Mouse (Mus musculus) liver, embryonic 12.5 days (tissue): ENCODE measurements around the gene Cldn3. TPM values are rescaled to one million over a fixed set of nuclear protein-coding genes. Genes with fewer than 3 reads are reported as not detected.
"Not testable (repeated sequence)": the region's sequence is repeated elsewhere in the genome, so short reads cannot be mapped to it uniquely, and the experiment has no call there.

Source experiments
- ATAC-seq: fragments of 200-750 bp; cut with Nextera tagmentation; 2 replicates; pipeline ENCODE4 v1.8.0; 2017; ENCODE audit warnings: moderate number of reproducible peaks, mild to moderate bottlenecking, moderate library complexity
- H3K27ac ChIP-seq: fragments of 300-500 bp; sonication (generic); 2 replicates; pipeline ENCODE4 v1.5.1; 2016; ENCODE audit warnings: mild to moderate bottlenecking
- H3K27me3 ChIP-seq: fragments of 300-500 bp; sonication (generic); replicated peaks from 2 replicates; pipeline ENCODE4 v1.6.1; 2016; ENCODE audit warnings: mild to moderate bottlenecking, moderate library complexity
- H3K36me3 ChIP-seq: fragments of 300-500 bp; sonication (generic); 2 replicates; pipeline ENCODE4 v1.6.1; 2016; ENCODE audit warnings: mild to moderate bottlenecking, moderate library complexity
- H3K4me1 ChIP-seq: fragments of 300-500 bp; sonication (generic); 2 replicates; pipeline ENCODE4 v1.6.1; 2016
- H3K4me2 ChIP-seq: fragments of 300-500 bp; sonication (generic); 2 replicates; pipeline ENCODE4 v1.6.1; 2016; ENCODE audit warnings: mild to moderate bottlenecking, moderate library complexity
- H3K4me3 ChIP-seq: fragments of 300-500 bp; sonication (generic); 2 replicates; pipeline ENCODE4 v1.5.1; 2016; ENCODE audit warnings: mild to moderate bottlenecking, moderate library complexity
- H3K9ac ChIP-seq: fragments of 300-500 bp; sonication (generic); 2 replicates; pipeline ENCODE4 v1.6.1; 2016; ENCODE audit warnings: mild to moderate bottlenecking, moderate library complexity
- H3K9me3 ChIP-seq: fragments of 300-500 bp; sonication (generic); replicated peaks from 2 replicates; pipeline ENCODE4 v1.6.1; 2016; ENCODE audit warnings: mild to moderate bottlenecking, moderate library complexity
- WGBS: fragments of 180-500 bp; shearing (Covaris S2); methylation state at CpG from one replicate; pipeline ENCODE4 v1.1.7; 2016; ENCODE audit not compliant: insufficient replicate concordance; 5-methylcytosine and 5-hydroxymethylcytosine counted together
- polyA plus RNA-seq: library from polyadenylated mRNA; unstranded; fragments of >200 nt; fragmentation: Nextera tagmentation; extraction: Ambion mirVana; gene quantifications from 2 replicates; pipeline ENCODE4 v1.2.1, GENCODE M21; 2016

The Cldn3 gene
- polyA plus RNA-seq, 1 experiment from 2014 or later = 0.57 TPM

DNA sequence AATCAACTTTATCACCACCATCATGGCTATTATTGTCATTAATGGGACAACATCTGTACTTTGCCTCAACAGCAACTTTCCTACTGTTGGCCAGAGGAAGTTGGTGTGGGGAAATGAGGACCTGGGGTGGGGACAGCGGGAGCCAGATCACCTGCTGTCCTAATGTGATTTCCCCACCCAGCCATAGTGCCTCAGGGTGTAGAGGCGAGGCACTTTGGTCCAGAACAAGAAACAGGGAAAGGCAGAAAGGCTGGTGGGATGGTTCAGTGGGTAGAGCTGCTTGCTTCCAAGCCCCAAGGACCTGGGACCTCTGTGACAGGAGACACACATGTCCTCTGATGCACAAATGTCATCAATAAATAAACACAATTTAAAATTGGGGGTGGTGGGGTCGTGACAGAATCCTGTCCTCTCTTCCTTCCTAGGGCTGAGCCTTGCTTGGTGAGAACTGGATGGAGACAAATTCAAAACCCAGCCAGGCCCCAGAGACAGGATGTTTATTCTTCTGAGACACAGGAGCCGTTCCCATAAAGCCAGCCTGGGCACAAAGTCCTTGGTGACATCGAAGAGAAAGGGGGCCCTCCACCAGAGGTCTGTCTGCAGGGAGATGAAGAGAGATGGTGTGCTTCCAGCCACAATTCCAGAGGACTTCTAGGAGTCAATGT lies 38.5 kb upstream of the Cldn3 start:
- H3K4me3 ChIP-seq = no peak overlapping the region

DNA sequence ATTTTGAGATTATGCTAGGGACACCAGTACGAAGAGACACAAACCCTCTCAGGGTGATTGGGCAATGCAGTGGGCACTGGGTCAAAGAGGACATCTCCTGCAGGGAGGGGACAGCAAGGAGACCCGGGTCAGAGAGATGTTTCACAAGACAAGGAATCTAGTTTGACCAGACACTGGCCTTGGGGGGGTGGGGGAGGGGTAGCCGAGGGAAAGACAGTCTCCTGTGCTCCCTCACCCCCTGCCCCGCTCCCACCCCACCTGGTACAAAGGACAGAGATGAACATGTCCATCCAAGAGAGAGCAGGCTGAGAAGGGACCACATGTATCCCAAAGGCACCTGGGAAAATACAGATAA lies 38.0 kb upstream of the Cldn3 start:
- Histone ChIP-seq H3K27me3 (peaks cover 65% of the 10 kb centered on the region), H3K27ac (no peak overlapping the region), H3K4me3 (no peak overlapping the region), H3K4me1 (peaks cover 22% of the 10 kb centered on the region), H3K9me3 (no peaks in the 10 kb centered on the region), H3K4me2 (no peak overlapping the region), H3K36me3 (no peaks in the 10 kb centered on the region), H3K9ac (no peak overlapping the region)
- ATAC-seq = no peak
- 44% methylated on average over 4 of the region's 4 CpGs for WGBS

More for the DNA sequence above, 38.5 kb upstream of the Cldn3 start:
- no peak overlapping the region for H3K9ac ChIP-seq
- WGBS = 44% methylated on average over 5 of the region's 5 CpGs
- H3K4me2 ChIP-seq = no peak overlapping the region
- H3K27me3 ChIP-seq = peaks cover 65% of the 10 kb centered on the region
- no peaks in the 10 kb centered on the region for H3K36me3 ChIP-seq
- H3K27ac ChIP-seq = no peak overlapping the region
- peaks cover 22% of the 10 kb centered on the region for H3K4me1 ChIP-seq
- H3K9me3 ChIP-seq = no peaks in the 10 kb centered on the region
- no peak for ATAC-seq

DNA sequence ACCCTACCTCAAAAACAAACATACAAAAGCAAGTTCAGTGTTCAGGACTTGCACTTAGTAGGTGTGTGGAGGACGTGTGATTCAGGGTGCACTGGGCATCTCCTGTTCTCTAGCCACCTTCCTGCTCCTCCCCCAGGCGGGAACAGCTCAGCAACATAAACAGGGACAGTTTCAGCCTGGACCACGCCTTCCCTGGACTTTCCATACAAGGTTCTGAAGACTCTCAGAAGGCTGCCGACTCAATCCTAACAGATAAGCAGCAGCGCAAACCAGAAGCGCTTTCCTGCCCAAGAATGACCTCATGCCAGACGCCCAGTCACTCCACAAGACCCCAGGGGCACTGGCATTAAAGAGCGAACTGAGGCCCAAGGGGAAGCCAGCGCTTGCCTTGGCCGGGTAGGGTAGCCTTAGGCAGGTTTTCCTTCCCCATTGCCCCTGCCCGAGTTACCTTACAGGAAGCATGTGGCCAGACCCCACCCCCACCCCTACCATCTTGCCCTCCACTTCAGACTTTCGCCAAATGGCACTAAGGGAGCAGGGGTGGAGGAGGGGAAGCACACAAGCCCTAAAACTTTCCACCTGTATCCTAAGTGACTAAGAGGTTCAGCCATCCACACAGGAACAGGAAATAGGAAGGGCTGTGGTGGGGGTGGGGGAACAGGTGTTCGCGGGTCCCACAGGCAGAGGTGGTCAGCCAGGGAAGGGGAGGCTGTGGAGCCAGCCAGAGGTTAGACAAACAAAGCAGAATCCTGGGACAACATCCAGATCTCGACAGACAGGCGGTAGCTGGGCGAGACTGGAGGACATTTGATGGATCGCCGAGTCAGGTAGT lies 34.7 kb upstream of the Cldn3 start:
- H3K36me3 ChIP-seq = no peaks in the 10 kb centered on the region
- peaks cover 39% of the 10 kb centered on the region for H3K27me3 ChIP-seq
- H3K4me1 ChIP-seq = peaks cover 18% of the 10 kb centered on the region
- H3K9ac ChIP-seq = peak overlapping the region; percentile 44; the same call in 1 of the 2 replicates
- WGBS = 14% methylated on average over 19 of the region's 19 CpGs
- H3K4me3 ChIP-seq = no peak overlapping the region
- ATAC-seq = 0 out of 2 replicates have a peak, but pooled peaks have one; percentile 22
- H3K9me3 ChIP-seq = no peaks in the 10 kb centered on the region
- peak overlapping the region; percentile 45 for H3K4me2 ChIP-seq
- H3K27ac ChIP-seq = no peak overlapping the region

DNA sequence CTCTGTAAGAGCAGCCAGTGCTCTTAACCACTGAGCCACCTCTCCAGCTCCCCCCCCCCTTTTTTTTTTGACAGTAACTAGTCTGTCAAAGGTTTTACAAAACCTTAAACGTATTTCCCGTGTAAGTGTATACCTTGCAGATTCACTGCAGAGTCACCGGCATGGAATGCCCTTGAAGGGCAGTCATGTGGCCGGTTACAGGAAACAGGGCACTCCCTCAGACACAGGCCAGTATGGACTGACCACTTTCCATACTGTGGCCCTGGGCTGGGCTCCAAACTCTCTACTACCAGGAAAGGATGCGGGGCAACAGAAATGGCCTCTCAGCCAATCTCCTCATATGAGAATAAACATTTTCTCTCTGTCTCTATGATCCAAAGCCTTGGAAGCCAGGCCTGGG lies 30.5 kb upstream of the Cldn3 start:
- Histone ChIP-seq H3K4me2 (no peak overlapping the region), H3K4me3 (no peak overlapping the region), H3K4me1 (peaks cover 27% of the 10 kb centered on the region), H3K9me3 (no peaks in the 10 kb centered on the region), H3K27me3 (peaks cover 17% of the 10 kb centered on the region; the same call in 1 of the 2 replicates), H3K36me3 (no peaks in the 10 kb centered on the region), H3K9ac (no peak overlapping the region), H3K27ac (no peak overlapping the region)
- no peak for ATAC-seq
- WGBS = 62% methylated on average over 5 of the region's 5 CpGs

DNA sequence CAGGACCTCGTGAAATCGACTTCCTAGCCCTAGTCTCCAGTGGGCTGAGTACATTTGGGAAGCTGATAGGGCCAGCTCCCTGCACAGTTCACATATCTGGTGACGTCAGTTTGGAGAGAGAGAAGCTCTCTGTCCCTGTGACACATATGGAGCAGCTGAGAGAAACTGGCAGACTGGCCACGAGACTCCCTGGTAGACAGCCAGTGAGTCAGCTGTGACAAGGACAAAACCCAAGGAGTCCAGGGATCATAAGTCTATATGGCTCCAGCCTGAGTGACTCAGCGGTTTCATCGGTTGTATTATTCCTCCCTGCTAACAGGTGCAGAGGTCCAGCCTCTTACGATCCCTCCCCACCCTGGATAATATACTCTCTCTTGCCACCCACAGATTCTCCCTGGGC lies 26.9 kb upstream of the Cldn3 start:
- Histone ChIP-seq H3K9me3 (no peaks in the 10 kb centered on the region), H3K27me3 (no peaks in the 10 kb centered on the region), H3K27ac (no peak overlapping the region), H3K4me2 (no peak overlapping the region), H3K4me1 (peaks cover 17% of the 10 kb centered on the region), H3K36me3 (no peaks in the 10 kb centered on the region), H3K4me3 (no peak overlapping the region), H3K9ac (no peak overlapping the region)
- WGBS = 64% methylated on average over 7 of the region's 7 CpGs
- ATAC-seq = peak; percentile 40

DNA sequence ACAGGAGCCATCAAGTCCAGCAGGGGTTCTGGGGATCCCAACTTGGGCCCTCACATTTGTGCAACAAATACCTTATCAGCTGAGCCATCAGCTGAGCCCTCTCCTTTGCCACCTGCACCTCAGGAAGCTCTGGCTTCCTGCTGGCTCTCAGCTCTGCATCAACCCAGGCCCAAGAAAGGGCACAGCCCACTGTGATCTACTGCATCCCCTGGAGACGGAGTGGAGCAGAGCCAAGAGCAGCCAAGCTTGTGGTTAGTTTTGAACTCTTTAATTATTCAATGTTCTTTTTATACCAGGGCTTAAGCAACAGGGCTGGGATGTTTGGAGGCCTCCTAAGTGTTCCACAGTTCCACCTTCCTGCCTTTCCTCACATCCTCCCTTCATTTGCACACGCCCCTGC lies 25.6 kb upstream of the Cldn3 start:
- WGBS = 72% methylated on average over 2 of the region's 2 CpGs
- no peak overlapping the region for H3K9ac ChIP-seq
- no peak overlapping the region for H3K4me3 ChIP-seq
- no peak overlapping the region for H3K4me2 ChIP-seq
- H3K4me1 ChIP-seq = peaks cover 17% of the 10 kb centered on the region
- H3K9me3 ChIP-seq = no peaks in the 10 kb centered on the region
- no peak overlapping the region for H3K27ac ChIP-seq
- no peaks in the 10 kb centered on the region for H3K27me3 ChIP-seq
- ATAC-seq = no peak
- H3K36me3 ChIP-seq = no peaks in the 10 kb centered on the region

DNA sequence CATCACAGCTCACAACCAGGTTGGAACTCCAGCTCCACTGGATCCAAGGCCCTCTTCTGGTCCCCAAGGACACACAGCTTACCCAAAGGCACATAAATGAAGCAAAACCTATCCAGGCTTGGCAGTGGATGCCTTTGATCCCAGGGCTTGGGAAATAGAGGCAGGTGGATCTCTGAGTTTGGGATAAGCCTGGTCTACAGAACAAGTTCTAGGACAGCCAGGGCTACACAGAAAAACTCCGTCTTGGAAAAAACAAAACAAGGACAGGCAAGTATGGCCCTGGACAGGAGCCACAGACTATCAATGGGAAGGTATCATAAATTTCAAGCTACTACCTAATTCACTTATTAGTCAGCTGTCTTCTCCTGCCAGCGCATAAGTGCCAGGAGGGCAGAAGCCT lies 24.5 kb upstream of the Cldn3 start:
- 72% methylated on average over 2 of the region's 2 CpGs for WGBS
- H3K9ac ChIP-seq = no peak overlapping the region
- H3K27ac ChIP-seq = no peak overlapping the region

DNA sequence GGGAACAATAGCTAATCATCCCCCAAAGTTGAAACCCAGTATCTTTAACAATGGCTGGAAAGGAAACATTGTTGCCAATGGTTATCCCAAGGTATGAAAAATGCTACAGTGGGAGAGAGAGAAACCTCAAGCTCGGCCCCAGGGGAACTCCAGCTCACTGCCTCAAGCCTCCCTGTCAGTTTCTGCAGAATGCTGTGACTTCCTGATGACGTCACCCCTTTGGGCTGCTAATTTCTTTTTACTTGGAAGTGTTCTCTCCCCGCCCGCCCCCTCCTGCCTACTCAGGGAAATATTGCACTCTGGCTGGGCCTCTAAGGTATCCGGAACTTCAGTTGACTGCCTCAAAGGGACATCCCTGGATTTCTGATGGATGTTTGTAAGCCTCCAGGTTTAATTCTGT lies 22.5 kb upstream of the Cldn3 start:
- Histone ChIP-seq H3K4me3 (no peak overlapping the region), H3K4me1 (peaks cover 17% of the 10 kb centered on the region), H3K9me3 (no peaks in the 10 kb centered on the region), H3K27ac (no peak overlapping the region), H3K36me3 (no peaks in the 10 kb centered on the region), H3K4me2 (no peak overlapping the region), H3K27me3 (peaks cover 12% of the 10 kb centered on the region; the same call in 1 of the 2 replicates), H3K9ac (no peak overlapping the region)
- WGBS = 23% methylated on average over 5 of the region's 5 CpGs
- ATAC-seq = no peak

More for the DNA sequence above, 24.5 kb upstream of the Cldn3 start:
- no peaks in the 10 kb centered on the region for H3K27me3 ChIP-seq
- peaks cover 25% of the 10 kb centered on the region for H3K4me1 ChIP-seq
- no peak overlapping the region for H3K4me3 ChIP-seq
- H3K36me3 ChIP-seq = no peaks in the 10 kb centered on the region
- ATAC-seq = no peak
- no peak overlapping the region for H3K4me2 ChIP-seq
- H3K9me3 ChIP-seq = no peaks in the 10 kb centered on the region

DNA sequence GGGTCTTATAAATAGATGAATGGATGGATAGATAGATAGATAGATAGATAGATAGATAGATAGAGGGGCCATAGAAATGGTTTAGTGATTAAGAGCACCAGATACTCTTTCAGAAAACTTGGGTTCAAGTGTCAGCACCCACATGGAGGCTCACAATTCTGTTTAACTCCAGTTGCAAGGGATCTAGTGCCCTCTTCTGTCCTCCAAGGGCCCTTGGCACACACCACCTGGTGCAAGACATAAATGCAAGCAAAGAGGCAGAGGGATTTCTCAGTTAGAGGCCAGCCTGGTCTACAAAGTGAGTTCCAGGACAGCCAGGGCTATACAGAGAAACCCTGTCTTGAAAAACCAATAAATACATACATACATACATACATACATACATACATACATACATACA lies 21.4 kb upstream of the Cldn3 start:
- not testable (repeated sequence) for H3K9ac ChIP-seq, H3K4me2 ChIP-seq, H3K27ac ChIP-seq, H3K36me3 ChIP-seq, ATAC-seq, H3K9me3 ChIP-seq, H3K4me3 ChIP-seq
- H3K27me3 ChIP-seq = peaks cover 20% of the 10 kb centered on the region; the same call in 1 of the 2 replicates
- peaks cover 11% of the 10 kb centered on the region for H3K4me1 ChIP-seq

DNA sequence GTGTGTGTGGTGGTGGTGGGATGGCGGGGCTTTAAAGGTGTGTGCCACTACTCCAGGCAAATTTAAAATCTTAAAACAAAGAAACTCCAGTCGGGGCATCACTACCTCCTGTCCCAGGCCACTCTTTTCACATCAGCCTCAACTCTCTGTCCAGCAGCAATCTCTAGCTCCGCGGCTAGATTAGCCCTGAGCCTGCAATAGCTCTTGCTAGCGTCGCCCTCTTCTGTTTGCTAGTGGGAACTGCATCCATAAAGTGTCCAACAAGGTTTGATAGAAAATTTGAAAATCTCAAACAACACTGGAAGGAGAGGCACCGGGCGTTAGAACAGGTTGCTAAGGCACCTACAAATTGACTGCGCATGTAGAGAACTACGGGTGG lies 20.6 kb upstream of the Cldn3 start:
- Histone ChIP-seq H3K4me2 (peak overlapping the region; percentile 76), H3K36me3 (no peaks in the 10 kb centered on the region), H3K4me1 (peaks cover 9% of the 10 kb centered on the region), H3K27me3 (peaks cover 20% of the 10 kb centered on the region; the same call in 1 of the 2 replicates), H3K9me3 (no peaks in the 10 kb centered on the region), H3K27ac (no peak overlapping the region; the same call in 1 of the 2 replicates), H3K9ac (peak overlapping the region; percentile 51), H3K4me3 (peak overlapping the region; percentile 49)
- peak; percentile 64 for ATAC-seq
- 7% methylated on average over 10 of the region's 10 CpGs for WGBS

DNA sequence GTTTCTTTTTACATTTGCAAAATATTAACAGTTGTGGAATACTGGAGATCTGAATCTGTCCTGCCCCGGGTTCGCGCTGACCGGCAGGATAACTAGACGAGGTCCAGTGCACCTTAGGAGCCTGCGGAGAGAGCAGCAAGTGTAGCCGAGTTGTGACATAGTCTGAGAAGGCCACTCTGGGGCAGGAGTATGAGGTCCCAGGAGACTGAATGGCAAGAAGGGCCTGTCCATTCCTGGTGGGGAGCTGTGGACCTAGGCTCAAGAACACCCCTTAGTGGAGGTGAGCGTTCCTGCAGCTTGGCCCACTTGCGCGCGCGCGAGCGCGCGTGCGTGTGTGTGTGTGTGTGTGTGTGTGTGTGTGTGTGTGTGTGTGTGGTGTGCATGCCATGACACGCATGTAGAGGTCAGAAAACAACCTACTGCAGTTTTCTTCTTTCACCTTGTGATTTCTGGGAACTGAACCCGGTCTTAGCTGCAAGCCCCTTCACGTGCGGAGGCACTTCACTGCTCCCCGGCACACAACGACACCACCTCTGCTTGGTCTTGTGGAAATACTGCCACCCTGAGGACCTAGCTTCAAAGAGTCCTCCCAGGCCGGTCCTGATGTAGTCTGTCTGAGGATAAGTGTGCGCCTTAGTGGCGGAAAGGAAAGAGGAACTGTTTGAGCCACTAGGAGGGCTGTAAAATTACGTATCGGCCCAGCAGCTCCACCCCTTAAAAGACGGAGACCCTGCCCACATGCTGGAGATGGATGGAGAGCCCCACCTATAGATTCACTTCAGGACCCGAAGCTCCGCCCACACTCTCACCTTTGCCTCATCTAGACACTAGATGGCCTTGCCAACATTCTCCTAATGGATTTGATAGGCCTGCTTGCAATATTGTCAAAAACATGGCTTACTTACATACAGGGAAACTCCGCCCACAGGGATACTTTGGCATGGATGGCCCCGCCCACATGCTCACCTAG lies 19.9 kb upstream of the Cldn3 start:
- H3K27me3 ChIP-seq = peaks cover 20% of the 10 kb centered on the region; the same call in 1 of the 2 replicates
- peak overlapping the region; percentile 22; the same call in 1 of the 2 replicates for H3K27ac ChIP-seq
- H3K9ac ChIP-seq = peak overlapping the region; percentile 51
- peaks cover 9% of the 10 kb centered on the region for H3K4me1 ChIP-seq
- H3K36me3 ChIP-seq = no peaks in the 10 kb centered on the region
- H3K4me2 ChIP-seq = peak overlapping the region; percentile 76
- peak overlapping the region; percentile 49 for H3K4me3 ChIP-seq
- WGBS = 5% methylated on average over 32 of the region's 33 CpGs
- peak; percentile 81 for ATAC-seq
- no peaks in the 10 kb centered on the region for H3K9me3 ChIP-seq
